Mouse (Mus musculus) retina, postnatal 7 days (tissue): ENCODE data around the gene Papola.
"Not testable (repeated sequence)": the region's sequence is repeated elsewhere in the genome, so short reads cannot be mapped to it uniquely, and the experiment has no call there.

Source experiments
- DNase-seq: peaks from one replicate; pipeline ENCODE4 v3.0.0-alpha.2; 2012; ENCODE audit warnings: low read depth, low spot score

Papola gene

GRCm38 (mm10) chr12:105805790-105806189, 21.3 kb downstream of the Papola start:
- no peak for DNase-seq

DNA sequence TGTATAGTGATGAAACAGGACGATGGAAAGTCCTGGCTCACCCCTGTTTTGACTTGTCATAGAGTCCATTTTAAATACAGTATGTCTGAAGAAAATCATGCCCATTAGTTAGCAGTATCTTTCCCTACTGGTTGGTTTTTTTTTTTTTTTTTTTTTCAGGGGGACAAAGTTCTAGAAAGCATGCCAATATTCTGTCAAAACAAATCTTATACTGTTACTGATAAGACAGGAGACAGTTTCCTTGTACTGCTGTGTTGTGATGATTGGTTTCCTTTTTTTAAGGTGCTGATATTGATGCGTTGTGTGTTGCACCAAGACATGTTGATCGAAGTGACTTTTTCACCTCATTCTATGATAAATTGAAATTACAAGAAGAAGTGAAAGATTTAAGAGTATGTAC, 21.7 kb downstream of the Papola start:
- no peak for DNase-seq

DNA sequence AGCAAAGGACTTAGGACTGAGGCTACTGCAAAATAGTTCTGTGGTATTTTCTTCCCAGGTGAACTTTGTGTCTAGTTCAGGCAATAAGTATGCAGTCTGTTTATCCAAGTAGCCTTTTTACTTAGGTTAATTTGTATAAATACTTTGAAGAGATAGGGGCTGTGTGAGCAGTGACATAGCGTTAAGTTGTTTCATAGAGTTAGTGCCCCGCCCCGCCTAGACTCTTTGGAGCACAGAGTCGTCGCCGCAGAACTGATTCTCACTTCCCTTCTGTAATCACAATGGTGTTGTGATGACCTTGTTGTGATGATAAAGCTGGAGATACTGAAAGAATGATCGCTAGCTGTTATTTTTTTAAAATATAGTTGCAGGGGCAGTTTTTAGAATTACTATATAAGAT, 22.9 kb downstream of the Papola start:
- DNase-seq = no peak

DNA sequence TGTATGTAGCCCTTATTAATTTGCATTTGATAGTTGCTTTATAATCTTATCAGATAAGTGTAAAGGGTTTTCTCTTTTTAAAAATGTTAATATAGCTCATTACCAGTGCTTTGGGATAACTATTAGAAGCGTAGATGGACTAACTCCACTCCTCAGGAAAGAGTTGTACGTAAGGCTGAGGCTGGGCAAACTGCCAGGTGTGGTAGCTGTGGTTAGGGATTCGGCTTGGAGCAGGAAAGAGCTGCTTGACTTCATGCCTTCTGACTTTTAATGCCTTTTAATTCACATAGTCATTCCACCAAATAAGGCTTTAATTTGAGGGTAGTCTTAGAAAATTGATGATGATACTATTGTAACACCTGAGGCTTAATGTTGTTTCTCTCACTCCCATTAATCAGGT, 24.5 kb downstream of the Papola start:
- DNase-seq = no peak

- no peak for DNase-seq
These were observed 26.1 kb downstream of the Papola start for GRCm38 (mm10) chr12:105810608-105811007.

DNA sequence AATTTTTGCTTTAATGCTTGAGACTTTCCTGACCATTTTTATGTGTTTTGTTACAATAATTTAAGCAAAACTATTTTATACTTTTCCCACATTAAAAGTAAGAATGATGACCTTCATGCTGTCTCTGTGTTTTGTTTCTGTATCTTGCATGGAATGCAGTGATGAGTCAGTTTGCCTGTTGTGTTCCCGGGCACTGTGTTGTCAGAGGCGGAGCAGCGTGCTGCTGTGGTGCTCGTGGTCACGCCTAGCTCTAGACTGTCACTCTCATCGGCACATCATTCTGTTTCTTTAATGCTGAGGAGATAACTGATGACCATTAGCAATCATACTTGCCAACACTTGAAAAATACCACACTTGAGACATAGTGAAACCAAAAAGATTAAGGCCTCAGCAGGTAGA, 29.5 kb downstream of the Papola start:
- no peak for DNase-seq

- DNase-seq = no peak
These were observed 39.0 kb downstream of the Papola start for GRCm38 (mm10) chr12:105823472-105823871.

- no peak for DNase-seq
These were observed 40.2 kb downstream of the Papola start for GRCm38 (mm10) chr12:105824743-105825142.

GRCm38 (mm10) chr12:105825266-105825665, 40.8 kb downstream of the Papola start:
- DNase-seq = no peak

GRCm38 (mm10) chr12:105832541-105832940, 48.0 kb downstream of the Papola start:
- no peak for DNase-seq

GRCm38 (mm10) chr12:105834926-105835325, 50.4 kb downstream of the Papola start:
- no peak for DNase-seq

GRCm38 (mm10) chr12:105835571-105835970, 51.1 kb downstream of the Papola start:
- no peak for DNase-seq

- DNase-seq = peak; percentile 27
These were observed 51.7 kb downstream of the Papola start for GRCm38 (mm10) chr12:105836196-105836595.

DNA sequence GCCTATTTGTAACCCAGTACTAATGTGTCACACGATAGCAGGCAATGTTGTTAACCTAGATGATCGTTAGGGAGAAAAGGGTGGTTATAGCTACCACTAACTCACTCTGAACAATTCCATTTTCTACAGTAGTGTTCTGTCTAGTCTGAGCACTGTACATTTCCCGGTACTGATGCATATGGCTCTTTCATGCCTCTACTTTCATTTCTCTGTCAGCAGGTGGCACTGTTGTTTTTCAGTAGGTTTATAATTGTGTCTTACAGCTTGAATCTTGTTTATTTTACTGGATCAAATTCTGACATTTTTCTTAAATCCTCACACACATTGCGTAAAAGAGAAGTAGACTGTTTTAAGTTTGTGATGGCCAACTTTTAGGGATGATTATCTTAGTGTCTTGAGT, 54.6 kb downstream of the Papola start:
- peak; percentile 29 for DNase-seq

- not testable (repeated sequence) for DNase-seq
These were observed 56.1 kb downstream of the Papola start for GRCm38 (mm10) chr12:105840545-105840944.

DNA sequence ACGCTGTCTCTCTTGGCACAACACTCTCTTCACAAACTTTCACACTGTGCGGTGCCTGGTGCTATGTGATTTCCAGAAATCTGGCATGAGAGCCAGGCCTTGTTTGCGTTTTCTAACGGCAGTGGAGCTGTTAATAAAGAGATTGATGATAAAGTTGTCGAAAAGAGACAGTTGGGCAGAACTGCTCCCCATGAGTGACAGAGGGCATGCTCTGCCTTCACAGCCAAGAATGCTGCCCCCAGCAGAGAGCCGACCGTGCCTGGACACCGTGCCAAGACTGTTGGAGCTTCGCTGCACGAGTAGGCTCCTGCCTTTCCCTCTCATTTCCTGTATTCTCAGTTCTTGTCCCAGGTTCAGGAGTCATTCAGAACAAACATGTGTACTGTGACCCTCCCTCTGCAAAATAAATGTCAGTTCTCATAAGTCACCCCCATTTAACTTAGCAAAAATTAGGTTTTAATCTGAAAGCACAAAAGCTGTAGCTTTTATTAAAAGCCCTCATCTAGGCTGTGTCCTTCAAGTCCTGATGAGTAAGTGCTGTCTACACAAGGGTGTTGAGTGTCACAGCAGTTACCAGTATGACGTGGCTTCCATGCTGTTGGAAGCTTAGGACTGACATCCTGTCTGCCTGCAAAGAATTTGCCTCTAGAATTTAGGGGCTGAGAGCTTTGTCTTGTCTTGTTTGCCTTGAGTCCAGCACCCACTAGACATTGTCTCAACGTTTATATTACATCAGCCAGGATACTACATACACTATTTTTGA, 58.9 kb downstream of the Papola start:
- no peak for DNase-seq

DNA sequence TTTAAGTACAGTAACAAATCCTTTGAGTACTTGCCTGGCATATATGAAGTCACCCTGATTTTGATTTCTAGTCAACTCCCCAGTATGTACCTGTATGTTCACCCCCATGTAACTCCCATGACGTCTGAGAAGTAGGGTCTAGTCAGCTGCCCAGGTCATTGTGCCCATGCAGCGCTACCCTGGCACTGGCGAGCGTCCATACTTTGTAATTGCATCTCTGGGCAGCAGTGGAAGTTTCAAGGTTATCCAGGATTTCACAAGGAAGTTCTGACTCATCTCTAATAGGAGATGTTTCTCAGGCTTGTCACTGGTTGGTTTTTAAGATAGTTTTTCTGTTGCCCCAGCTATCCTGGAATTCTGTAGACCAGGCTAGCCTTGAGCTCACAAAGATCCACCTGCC, 59.9 kb downstream of the Papola start:
- DNase-seq = no peak

DNA sequence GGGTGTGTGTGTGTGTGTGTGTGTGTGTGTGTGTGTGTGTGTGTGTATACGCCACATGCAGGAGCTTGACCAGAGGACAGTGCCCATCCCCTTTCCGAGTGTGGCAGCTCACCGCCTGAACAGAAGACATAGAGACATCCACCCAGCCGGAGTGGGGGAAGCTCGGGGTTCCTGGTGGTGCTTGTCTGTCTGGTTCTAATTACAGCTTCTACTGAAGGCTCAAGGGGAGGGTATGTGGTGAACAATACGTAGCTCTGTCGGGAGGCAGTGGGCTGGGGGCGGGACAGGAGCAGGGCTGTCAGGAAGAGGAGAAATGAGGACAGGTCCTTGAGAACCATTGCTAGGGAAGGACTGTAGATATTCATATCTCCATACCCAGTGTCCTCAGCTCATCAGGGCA, 64.6 kb downstream of the Papola start:
- DNase-seq = no peak

GRCm38 (mm10) chr12:105850675-105851074, 66.2 kb downstream of the Papola start:
- no peak for DNase-seq

DNA sequence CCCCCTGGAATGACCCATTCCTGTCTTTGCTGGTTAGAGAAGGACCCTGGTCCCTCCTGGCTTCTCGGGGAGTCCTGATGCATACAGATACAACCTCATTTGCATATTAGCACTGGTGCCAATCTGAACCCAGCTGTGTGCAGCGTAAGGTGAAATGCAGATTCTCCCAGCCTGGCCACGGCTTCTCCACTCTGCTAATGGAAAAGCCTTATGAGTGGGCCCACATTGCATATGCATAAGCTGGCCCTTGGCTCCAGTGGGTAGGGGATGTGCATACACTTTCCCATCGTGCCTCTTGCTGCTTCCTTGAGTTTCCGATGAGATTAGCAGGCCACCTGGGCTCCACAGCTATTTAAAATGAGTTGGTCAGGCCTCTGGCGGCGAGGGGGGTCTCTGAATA, 68.3 kb downstream of the Papola start:
- DNase-seq = no peak

DNA sequence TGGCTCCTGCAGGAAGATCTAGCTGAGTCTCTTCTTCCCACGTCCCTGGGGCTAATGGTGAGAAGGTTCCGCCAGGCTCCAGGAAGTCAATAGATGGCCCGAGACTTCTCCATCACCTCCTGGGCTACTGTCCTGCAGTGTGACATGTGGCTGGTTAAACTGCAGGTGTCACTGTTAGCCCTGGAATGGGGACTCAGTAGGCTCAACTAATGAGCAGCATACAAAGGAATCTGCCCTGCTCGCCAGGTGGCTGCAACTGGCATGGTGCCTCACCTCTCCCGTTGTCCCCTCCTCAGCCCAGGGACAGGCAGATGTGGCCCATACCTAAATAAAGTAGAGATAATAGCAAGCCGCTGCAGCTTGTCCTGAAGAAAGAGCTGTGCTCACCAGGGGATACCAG, 70.1 kb downstream of the Papola start:
- DNase-seq = peak; percentile 29

DNA sequence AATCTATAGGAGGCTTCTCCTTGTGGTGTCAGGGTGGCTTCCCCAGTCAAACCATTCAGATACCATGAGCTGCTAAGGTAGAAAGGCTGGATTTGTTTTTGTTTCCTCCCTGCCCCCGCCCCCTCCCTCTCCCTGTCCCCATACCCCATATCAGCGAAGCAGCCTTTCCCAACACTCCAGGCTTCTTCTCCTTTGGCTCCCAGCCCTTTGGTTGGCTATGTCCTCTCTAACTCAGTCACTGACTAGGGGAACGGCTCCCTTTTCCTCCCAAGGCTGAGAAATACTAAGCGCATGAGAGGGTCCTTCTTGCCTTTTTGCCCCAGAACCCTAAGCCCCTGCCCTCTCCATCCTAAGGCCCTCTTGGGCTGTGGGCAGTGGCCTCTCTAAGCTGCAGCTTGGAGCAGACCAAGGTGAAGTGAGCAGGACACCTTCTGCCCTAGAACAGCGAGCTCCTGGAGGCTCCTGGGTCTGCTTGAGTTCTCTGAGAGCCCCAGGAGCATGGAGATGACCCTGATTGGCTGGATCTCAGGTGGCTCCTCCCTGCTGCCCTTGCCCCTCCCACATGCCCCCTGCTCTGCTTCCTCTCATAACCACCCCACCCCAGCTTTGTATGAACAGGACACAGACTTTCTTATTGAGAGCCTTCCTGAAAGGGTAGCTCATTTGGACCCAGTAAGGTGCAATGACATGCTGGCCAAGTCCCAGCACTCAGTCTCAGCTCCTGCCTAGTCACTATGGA, 73.6 kb downstream of the Papola start:
- DNase-seq = no peak

- DNase-seq = no peak
These were observed 77.6 kb downstream of the Papola start for GRCm38 (mm10) chr12:105862072-105862471.
